ENCODE assay signal across 8 mouse cellular contexts in genomic region chr5:21701351-21702008, GRCm38 (mm10). TPM values are rescaled to one million over a fixed set of nuclear protein-coding genes. Genes with fewer than 3 reads are reported as not detected.
DNase-seq lines count a peak whose midpoint lies in the region; ATAC-seq and TF ChIP-seq lines count a peak whose summit lies in the region.

TSS of gene Napepld (minus strand) at chr5:21701396.

- no peak for TF ChIP-seq CTCF in Patski (IDR thresholded peaks at IDR 0.05)

- no peaks in the 10 kb centered on the region for H3K9me3 ChIP-seq in hindbrain, embryonic 13.5 days

- peak; percentile 99 for ATAC-seq in Patski
- ATAC-seq in hindbrain, embryonic 13.5 days (ENCODE audit: low FRiP score): peak; percentile 99

- POLR2A ChIA-PET in Patski (lab: Charles Lee): interaction anchor here (0.8 to 2.1 kb wide), 4 partner anchors 31 to 84 kb away, joined by 3 to 7 read pairs (median 5); partner anchors contain the start of genes Dnajc2 and Psmc2

- H3K9ac ChIP-seq in hindbrain, embryonic 13.5 days: peak within 1 kb of the TSS; percentile 80

- no peaks in the 10 kb centered on the region for H3K27me3 ChIP-seq in Patski
- no peaks in the 10 kb centered on the region for H3K27me3 ChIP-seq in hindbrain, embryonic 13.5 days

- WGBS in hindbrain, embryonic 13.5 days: under 1% methylated on average over 56 of the region's 59 CpGs

- in situ Hi-C loops in Patski (cut with MboI; ENCODE audit: low pct_unique_long_range_greater_than_20kb): no loop called here

- peak within 1 kb of the TSS; percentile 98 for H3K27ac ChIP-seq in hindbrain, embryonic 13.5 days

- no peaks in the 10 kb centered on the region for H3K36me3 ChIP-seq in hindbrain, embryonic 13.5 days

- peak within 1 kb of the TSS; percentile 64 for H3K4me2 ChIP-seq in hindbrain, embryonic 13.5 days

- peaks cover 7% of the 10 kb centered on the region for H3K4me1 ChIP-seq in hindbrain, embryonic 13.5 days (replicated peaks)

- CTCF ChIA-PET in Patski (lab: Charles Lee): interaction anchor here (1.0 to 2.1 kb wide), 6 partner anchors 10 to 61 kb away, joined by 3 to 10 read pairs (median 4); no protein-coding TSS in a partner anchor

- peak; percentile 86 for DNase-seq in Patski (ENCODE audit: low read depth, low spot score)
- peak; percentile 99 for DNase-seq in cerebellum, postnatal 14 days
- peak; percentile 95 to 99 for DNase-seq in frontal cortex, postnatal 14 days (ENCODE audit: low spot score in 2 of 2)
- DNase-seq in layer of hippocampus, postnatal 25 days (ENCODE audit: extremely low spot score in 1 of 2, low spot score in 1 of 2): peak; percentile 94 to 99
- DNase-seq in lung, postnatal 25 days (ENCODE audit: low spot score): peak; percentile 98
- DNase-seq in retina, embryonic 14.5 days (ENCODE audit: low spot score): peak; percentile 98
- peak; percentile 100 for DNase-seq in thymus, postnatal 4 days

- peak within 1 kb of the TSS; percentile 67 for H3K4me3 ChIP-seq in hindbrain, embryonic 13.5 days

RNA-seq across cellular contexts. Expression of gene Napepld, which starts in this region (rescaled TPM):
- 5.2 TPM for polyA plus RNA-seq in Patski (2021)
- 2.1 TPM in 2 replicates for polyA plus RNA-seq in hindbrain, embryonic 13.5 days (2015; fragmentation: Nextera tagmentation; extraction: Ambion mirVana)
- total RNA-seq in layer of hippocampus, postnatal 25 days (2021): 10 to 100 TPM; 21.2 to 24.5 TPM

Comparison
In these comparisons a context has a peak if more than half of its experiments do, and no peak if none do; other contexts are left out.
1. Peak in every context shown above with its lines: DNase-seq, ATAC-seq, H3K4me3 ChIP-seq and H3K27ac ChIP-seq.